Mouse (Mus musculus) olfactory bulb, adult 2 months (tissue): ENCODE results near the gene Tcf12.

Experiments used
- CTCF ChIP-seq: fragments of 200-500 bp; IDR thresholded peaks from 2 replicates; pipeline ENCODE4 v1.5.1; 2012; ENCODE audit warnings: low read depth, mild to moderate bottlenecking, low read length, moderate library complexity; ENCODE audit not compliant: insufficient read depth
- POLR2A ChIP-seq: fragments of 200-500 bp; IDR thresholded peaks from 2 replicates; pipeline ENCODE4 v1.6.1; 2012; ENCODE audit warnings: mild to moderate bottlenecking, low read depth, low read length, moderate library complexity; ENCODE audit not compliant: insufficient read depth

- no peak for TF ChIP-seq CTCF
- TF ChIP-seq POLR2A = no peak
These were observed 280.7 kb downstream of the Tcf12 start for GRCm38 (mm10) chr9:71830994-71831393.
